Mouse (Mus musculus): ENCODE data around the gene Mapkapk3.

Mapkapk3 gene

DNA sequence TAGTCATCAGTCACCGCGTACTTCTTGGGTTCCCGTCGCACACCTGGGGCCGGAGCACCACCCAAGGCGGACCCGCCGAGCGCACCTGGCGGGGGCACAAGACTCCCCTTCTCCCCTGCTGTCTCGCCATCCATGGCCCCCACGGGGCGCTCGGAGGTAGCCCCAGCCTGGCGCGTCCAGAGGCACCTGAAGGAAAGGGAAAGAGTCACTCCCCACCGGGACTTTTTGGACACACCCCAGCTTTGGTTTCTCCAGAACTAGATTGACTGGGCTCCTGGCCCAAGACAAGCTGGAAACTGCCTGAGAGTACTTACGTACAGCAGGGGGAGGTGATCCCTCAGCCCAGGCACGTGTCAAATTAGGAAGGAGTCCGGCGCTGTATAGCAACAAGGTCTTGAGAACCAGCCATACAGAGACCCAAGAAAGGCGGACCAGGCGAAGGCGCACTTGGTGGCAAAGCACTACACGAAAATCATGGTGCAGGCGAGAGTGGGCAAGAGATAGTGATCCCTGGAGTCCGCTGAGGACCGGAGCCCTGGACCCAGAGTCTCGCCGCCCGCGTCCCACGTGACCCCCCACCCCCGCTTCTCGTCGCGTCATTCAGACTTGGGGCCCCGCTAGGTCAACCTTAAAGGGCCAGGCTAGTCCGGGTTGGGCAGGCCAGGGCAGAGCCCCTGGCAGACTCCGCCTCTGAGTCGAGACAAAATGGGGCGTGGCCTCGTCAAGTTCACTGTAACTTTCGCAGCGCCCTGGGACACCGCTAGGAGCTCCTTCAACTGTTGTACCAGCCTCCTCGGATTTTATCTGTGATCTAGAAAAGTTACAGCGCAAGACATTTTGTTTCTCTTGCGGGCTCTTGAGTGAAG lies at the start of gene Mapkapk3:
Gene Mapkapk3 (minus strand): TSS at position 667 of the 866 bp plus-strand sequence.
- DNase-seq (ENCODE audit: low read depth, low spot score): peak; percentile 56

- peak; percentile 89 for DNase-seq (ENCODE audit: low read depth, low spot score)
Measured at GRCm38 (mm10) chr9:107338172-107338883, 48.7 kb upstream of the Mapkapk3 start, which contains the start of gene Hemk1. TSS of gene Hemk1 (minus strand) at chr9:107338350.

- DNase-seq (ENCODE audit: low read depth, low spot score): no peak
Measured at GRCm38 (mm10) chr9:107336386-107336785, 46.7 kb upstream of the Mapkapk3 start.

- peak; percentile 41 for DNase-seq (ENCODE audit: low read depth, low spot score)
Measured at GRCm38 (mm10) chr9:107335909-107336308, 46.2 kb upstream of the Mapkapk3 start.

DNA sequence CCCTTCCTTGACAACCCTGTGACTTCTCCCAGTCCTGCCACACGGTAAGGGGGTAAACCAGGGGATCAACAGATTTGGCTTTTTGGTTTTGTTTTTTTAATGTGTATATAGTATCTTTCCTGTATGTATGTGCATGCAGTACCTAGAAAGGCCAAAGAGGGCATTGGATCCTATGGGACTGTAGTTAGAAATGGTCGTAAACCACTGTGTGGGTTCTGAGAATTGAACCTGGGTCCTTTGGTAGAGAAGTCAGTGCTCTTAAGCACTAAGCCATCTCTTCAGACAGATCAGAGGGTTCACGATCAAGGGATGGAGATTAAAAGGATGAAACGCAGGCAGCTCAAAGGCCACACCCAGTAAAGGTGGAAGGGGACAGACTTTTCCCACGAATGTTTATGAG lies 45.4 kb upstream of the Mapkapk3 start:
- no peak for DNase-seq (ENCODE audit: low read depth, low spot score)

DNA sequence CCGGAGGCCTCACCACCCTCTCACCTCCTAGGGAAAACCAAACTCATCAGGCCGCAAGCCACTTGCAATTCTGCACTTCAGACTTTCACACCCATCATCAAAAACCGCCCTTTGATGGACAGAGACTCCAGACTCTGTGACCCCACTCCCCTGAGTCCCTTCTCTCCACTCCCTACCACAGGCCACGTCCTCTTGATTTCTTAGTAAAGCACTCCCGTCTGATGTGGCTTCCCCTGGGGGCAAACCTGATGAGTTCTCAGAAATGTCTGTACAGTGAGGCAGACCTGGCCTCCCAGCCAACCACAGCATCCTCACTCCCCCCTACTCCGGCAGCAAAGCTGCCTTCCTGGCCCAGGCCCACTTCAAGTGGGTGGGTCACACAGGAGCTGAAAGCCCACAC lies 44.7 kb upstream of the Mapkapk3 start:
- no peak for DNase-seq (ENCODE audit: low read depth, low spot score)

GRCm38 (mm10) chr9:107333686-107334085 lies 44.0 kb upstream of the Mapkapk3 start:
- DNase-seq (ENCODE audit: low read depth, low spot score): no peak

GRCm38 (mm10) chr9:107330791-107331190 lies 41.1 kb upstream of the Mapkapk3 start:
- DNase-seq (ENCODE audit: low read depth, low spot score): no peak

GRCm38 (mm10) chr9:107327879-107328620 lies 38.4 kb upstream of the Mapkapk3 start:
- DNase-seq (ENCODE audit: low read depth, low spot score): no peak

GRCm38 (mm10) chr9:107325904-107326303 lies 36.2 kb upstream of the Mapkapk3 start:
- no peak for DNase-seq (ENCODE audit: low read depth, low spot score)

- DNase-seq (ENCODE audit: low read depth, low spot score): no peak
Measured at GRCm38 (mm10) chr9:107324799-107325561, 35.3 kb upstream of the Mapkapk3 start.

GRCm38 (mm10) chr9:107323558-107323957 lies 33.9 kb upstream of the Mapkapk3 start:
- no peak for DNase-seq (ENCODE audit: low read depth, low spot score)

GRCm38 (mm10) chr9:107322461-107323050 lies 32.9 kb upstream of the Mapkapk3 start:
- DNase-seq (ENCODE audit: low read depth, low spot score): no peak

- DNase-seq (ENCODE audit: low read depth, low spot score): no peak
Measured at GRCm38 (mm10) chr9:107315791-107316190, 26.1 kb upstream of the Mapkapk3 start.

- no peak for DNase-seq (ENCODE audit: low read depth, low spot score)
Measured at GRCm38 (mm10) chr9:107313926-107314325, 24.2 kb upstream of the Mapkapk3 start.

GRCm38 (mm10) chr9:107312811-107313584 lies 23.3 kb upstream of the Mapkapk3 start:
- no peak for DNase-seq (ENCODE audit: low read depth, low spot score)

- no peak for DNase-seq (ENCODE audit: low read depth, low spot score)
Measured at GRCm38 (mm10) chr9:107309600-107309999, 19.9 kb upstream of the Mapkapk3 start.

GRCm38 (mm10) chr9:107309171-107309570 lies 19.5 kb upstream of the Mapkapk3 start:
- no peak for DNase-seq (ENCODE audit: low read depth, low spot score)

DNA sequence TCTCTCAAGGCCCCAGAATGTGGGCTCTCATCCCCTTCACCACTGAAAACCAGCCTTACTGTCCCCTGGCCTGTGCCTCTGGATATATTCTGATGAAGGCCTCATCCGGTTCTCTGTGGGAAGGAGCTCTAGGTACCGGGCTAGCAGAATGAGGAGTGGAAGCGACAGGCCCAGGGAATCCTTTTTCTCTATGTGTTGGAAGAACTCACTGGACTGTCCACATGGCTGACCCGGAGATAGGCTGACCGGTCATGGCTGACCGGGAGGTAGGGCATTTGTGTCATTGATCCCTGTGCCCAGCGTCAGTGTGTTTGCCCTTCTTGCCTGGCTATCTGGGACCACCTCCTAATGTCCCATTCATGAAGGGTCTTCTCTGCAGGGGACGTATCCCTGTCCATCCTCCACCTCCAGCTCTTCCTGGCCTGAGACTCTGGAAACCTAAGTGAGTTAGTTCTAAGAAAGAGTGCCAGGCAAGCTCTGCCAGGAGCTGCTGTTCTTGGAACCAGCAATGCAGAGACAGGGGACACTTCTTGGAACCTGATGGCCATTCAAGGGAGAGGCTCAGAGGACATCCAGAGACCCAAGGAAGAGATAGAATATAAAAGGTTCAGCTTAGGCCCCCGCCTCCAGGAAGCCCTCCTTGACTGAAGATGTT lies 18.8 kb upstream of the Mapkapk3 start:
- no peak for DNase-seq (ENCODE audit: low read depth, low spot score)

DNA sequence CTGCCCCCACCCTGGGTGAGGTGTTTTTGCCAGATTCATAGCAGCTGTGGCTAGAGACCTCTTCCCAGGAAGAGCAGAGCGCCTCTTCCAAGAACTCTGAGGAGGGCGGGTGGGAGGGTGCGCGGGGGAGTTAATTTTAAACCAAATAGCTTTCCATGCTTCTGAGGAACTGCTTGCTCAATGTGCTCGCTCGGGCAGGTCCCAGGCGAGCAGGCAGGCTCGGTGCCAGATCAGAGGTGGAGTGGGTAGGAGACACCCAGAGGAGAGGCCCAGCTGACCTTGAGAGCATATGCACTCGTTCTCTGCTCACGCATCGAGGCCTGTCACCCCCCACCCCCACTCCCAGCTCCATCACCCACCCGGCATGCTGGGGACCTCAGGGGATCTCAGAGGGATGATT lies 18.2 kb upstream of the Mapkapk3 start:
- no peak for DNase-seq (ENCODE audit: low read depth, low spot score)

Data from forelimb bud, embryonic 11.5 days (tissue).